Mouse (Mus musculus): ENCODE measurements around the gene Zfp872.

Gene Zfp872

GRCm38 (mm10) chr9:22172318-22172717 lies 15.6 kb upstream of the Zfp872 start:
- DNase-seq: no peak

- DNase-seq: no peak
Observed at GRCm38 (mm10) chr9:22196412-22196811, 8.5 kb downstream of the Zfp872 start.

- DNase-seq: no peak
Observed at GRCm38 (mm10) chr9:22213785-22214194, 25.9 kb downstream of the Zfp872 start.

GRCm38 (mm10) chr9:22214549-22214948 lies 26.7 kb downstream of the Zfp872 start:
- no peak for DNase-seq

GRCm38 (mm10) chr9:22216705-22217104 lies 28.8 kb downstream of the Zfp872 start:
- DNase-seq: no peak

- no peak for DNase-seq
Observed at GRCm38 (mm10) chr9:22217858-22218493, 30.1 kb downstream of the Zfp872 start.

- no peak for DNase-seq
Observed at GRCm38 (mm10) chr9:22224066-22224465, 36.2 kb downstream of the Zfp872 start.

GRCm38 (mm10) chr9:22224536-22225503 lies 36.9 kb downstream of the Zfp872 start:
- peak; percentile 13 for DNase-seq

- peak; percentile 99 for DNase-seq
Observed at GRCm38 (mm10) chr9:22225581-22226388, 37.9 kb downstream of the Zfp872 start, which contains the start of gene Zfp809. Gene Zfp809, plus strand, starts transcription at chr9:22225714.

GRCm38 (mm10) chr9:22226389-22226673 lies 38.4 kb downstream of the Zfp872 start:
- peak; percentile 14 for DNase-seq

- DNase-seq: peak; percentile 32
Observed at GRCm38 (mm10) chr9:22226846-22227245, 39.0 kb downstream of the Zfp872 start.

- DNase-seq: no peak
Observed at GRCm38 (mm10) chr9:22229386-22230026, 41.6 kb downstream of the Zfp872 start.

- DNase-seq: no peak
Observed at GRCm38 (mm10) chr9:22230061-22230460, 42.2 kb downstream of the Zfp872 start.

GRCm38 (mm10) chr9:22230556-22230955 lies 42.7 kb downstream of the Zfp872 start:
- DNase-seq: no peak

GRCm38 (mm10) chr9:22240001-22240400 lies 52.1 kb downstream of the Zfp872 start:
- no peak for DNase-seq

- DNase-seq: no peak
Observed at GRCm38 (mm10) chr9:22244242-22244641, 56.4 kb downstream of the Zfp872 start.

Data from cerebellum, adult 8-10 months (tissue).